Mouse (Mus musculus): ENCODE results near the gene Srprb. TPM values are rescaled to one million over a fixed set of nuclear protein-coding genes. Genes with fewer than 3 reads are reported as not detected.

The Srprb gene
- 75.5 and 93.1 TPM in 2 replicates for total RNA-seq (2012; rRNA removed)

DNA sequence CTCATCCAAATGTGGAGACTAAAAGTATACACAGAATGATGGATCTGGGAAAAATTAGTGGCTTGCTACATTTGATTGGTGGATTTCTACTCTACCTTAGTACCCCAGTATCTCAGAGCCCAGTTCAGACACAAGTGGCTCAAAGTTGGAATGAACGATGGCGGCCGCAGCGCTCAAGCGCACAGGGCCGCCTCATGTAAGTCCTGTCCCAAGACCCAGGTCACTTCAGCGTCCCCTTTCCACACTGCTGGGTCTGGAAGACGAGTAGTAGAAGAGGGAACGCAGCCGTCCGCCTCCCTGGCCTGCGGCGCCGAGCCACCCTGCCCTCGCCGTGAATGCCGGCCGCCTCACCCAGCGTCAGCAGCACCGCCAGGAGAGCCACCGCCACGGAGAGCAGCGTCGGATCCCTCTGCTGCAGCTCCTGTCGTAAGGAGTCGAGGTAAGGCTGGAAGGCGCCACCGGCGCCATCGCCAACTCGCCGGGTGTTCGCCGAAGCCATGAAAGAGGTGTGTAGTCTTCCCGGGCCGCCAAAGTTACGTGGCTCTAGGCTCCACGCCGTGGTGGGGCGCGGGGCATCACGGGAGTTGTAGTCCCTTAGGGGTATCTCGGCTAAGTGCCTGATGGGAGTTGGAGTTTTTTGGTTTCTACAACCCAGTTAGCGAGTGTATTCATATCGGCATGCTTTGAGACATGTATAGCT lies at the start of gene Srprb:
Gene Srprb, minus strand, starts transcription at position 577 of the 700 bp plus-strand sequence.
- peak within 1 kb of the TSS; percentile 73 to 92 for H3K4me3 ChIP-seq (ENCODE audit: insufficient read depth in 1 of 2, low read depth in 1 of 2, low read length in 2 of 2, poor library complexity in 1 of 2, severe bottlenecking in 1 of 2)
- TF ChIP-seq MAFK (IDR thresholded peaks at IDR 0.05; ENCODE audit: insufficient read depth, low read depth, low read length): no peak
- no peak for TF ChIP-seq CHD2 (IDR thresholded peaks at IDR 0.05; ENCODE audit: low read depth, low read length)
- TF ChIP-seq ZC3H11A (IDR thresholded peaks at IDR 0.05; ENCODE audit: borderline replicate concordance, low read depth, low read length): no peak
- TF ChIP-seq HCFC1 (IDR thresholded peaks at IDR 0.05; ENCODE audit: borderline replicate concordance, insufficient read depth, low read length): peak; percentile 99
- in situ Hi-C loops (cut with MboI; ENCODE audit: low sequenced_read_pairs in 2 of 2, unreplicated experiment in 2 of 2): no loop called here
- no peak within 1 kb of the TSS for H3K27ac ChIP-seq (ENCODE audit: insufficient read depth, low read depth, low read length, poor library complexity, severe bottlenecking)
- H3K4me1 ChIP-seq (ENCODE audit: control insufficient read depth in 2 of 2, insufficient read depth in 2 of 2, low read length in 2 of 2, poor library complexity in 1 of 2): no peaks in the 10 kb centered on the region
- H3K36me3 ChIP-seq (ENCODE audit: control insufficient read depth, insufficient read depth, low read length, poor library complexity, severe bottlenecking): peaks cover 14% of the 10 kb centered on the region
- peak; percentile 81 for DNase-seq (ENCODE audit: low read depth, low spot score)
- no peaks in the 10 kb centered on the region for H3K9me3 ChIP-seq (ENCODE audit: control insufficient read depth, insufficient read depth, low read depth, low read length)
- peak within 1 kb of the TSS; percentile 82 for H3K9ac ChIP-seq (ENCODE audit: insufficient read depth, low read depth, low read length, poor library complexity, severe bottlenecking)

DNA sequence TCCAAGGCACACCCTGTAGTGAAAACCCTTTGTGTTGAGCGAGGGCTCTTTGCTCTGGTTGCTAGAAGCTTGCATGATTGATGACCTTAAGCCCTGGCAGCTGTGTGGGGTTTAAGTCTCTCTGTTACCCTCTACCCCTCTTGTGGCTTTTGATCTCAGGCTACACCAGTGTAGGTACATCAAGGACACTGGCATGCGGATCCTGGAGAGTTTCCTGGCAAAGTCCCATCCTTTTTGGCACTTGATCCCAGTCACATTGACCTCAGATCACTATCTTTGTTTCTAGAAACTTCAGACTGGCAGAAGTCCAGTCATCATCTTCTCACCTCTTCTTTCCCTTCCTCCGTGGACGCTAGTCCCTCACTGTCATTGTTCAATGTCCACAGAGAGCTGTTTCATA lies 46.7 kb upstream of the Srprb start:
- no peak for DNase-seq (ENCODE audit: low read depth, low spot score)
- no peak overlapping the region for H3K4me3 ChIP-seq (ENCODE audit: insufficient read depth in 1 of 2, low read depth in 1 of 2, low read length in 2 of 2, poor library complexity in 1 of 2, severe bottlenecking in 1 of 2)
- no peak overlapping the region for H3K9ac ChIP-seq (ENCODE audit: insufficient read depth, low read depth, low read length, poor library complexity, severe bottlenecking)
- H3K27ac ChIP-seq (ENCODE audit: insufficient read depth, low read depth, low read length, poor library complexity, severe bottlenecking): no peak overlapping the region
- no peak for TF ChIP-seq MAFK (IDR thresholded peaks at IDR 0.05; ENCODE audit: insufficient read depth, low read depth, low read length)
- no peak for TF ChIP-seq ZC3H11A (IDR thresholded peaks at IDR 0.05; ENCODE audit: borderline replicate concordance, low read depth, low read length)
- TF ChIP-seq HCFC1 (IDR thresholded peaks at IDR 0.05; ENCODE audit: borderline replicate concordance, insufficient read depth, low read length): no peak
- TF ChIP-seq ZNF384 (IDR thresholded peaks at IDR 0.05; ENCODE audit: low read depth, low read length): no peak
- TF ChIP-seq CHD2 (IDR thresholded peaks at IDR 0.05; ENCODE audit: low read depth, low read length): no peak
- in situ Hi-C loops (cut with MboI; ENCODE audit: low sequenced_read_pairs in 2 of 2, unreplicated experiment in 2 of 2): no loop called here
- no peaks in the 10 kb centered on the region for H3K4me1 ChIP-seq (ENCODE audit: control insufficient read depth in 2 of 2, insufficient read depth in 2 of 2, low read length in 2 of 2, poor library complexity in 1 of 2)
- H3K36me3 ChIP-seq (ENCODE audit: control insufficient read depth, insufficient read depth, low read length, poor library complexity, severe bottlenecking): no peaks in the 10 kb centered on the region
- no peaks in the 10 kb centered on the region for H3K9me3 ChIP-seq (ENCODE audit: control insufficient read depth, insufficient read depth, low read depth, low read length)

DNA sequence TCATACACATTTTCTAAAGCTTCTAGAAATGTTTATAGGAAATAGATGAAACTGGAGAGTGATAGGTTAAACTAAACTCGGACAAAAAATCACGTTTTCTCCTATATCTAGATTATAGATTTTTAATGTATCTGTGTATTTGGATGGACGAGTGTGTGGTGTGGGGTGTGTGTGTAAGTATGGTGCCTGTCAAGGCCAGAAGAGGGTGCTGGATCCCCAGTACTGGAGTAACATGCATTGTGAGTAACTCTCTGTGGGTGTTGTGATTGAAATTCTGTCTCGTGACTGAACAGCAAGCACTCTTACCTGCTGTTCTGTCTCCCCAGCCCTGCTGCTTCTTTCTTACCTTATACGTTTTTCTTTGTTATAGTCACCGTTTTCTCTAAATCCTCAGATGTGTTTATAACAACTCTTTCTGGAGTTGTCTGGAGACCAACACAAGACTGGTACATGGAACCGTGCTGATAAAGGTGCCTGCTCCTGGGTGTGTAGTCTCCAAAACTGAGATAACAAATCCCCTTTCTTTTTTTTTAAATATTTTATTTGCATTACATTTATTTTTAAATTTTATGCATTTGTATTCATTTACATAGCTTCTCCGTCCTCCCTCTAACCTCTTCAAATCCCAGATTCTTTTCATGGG lies 44.7 kb upstream of the Srprb start:
- no peak overlapping the region for H3K9ac ChIP-seq (ENCODE audit: insufficient read depth, low read depth, low read length, poor library complexity, severe bottlenecking)
- no peaks in the 10 kb centered on the region for H3K9me3 ChIP-seq (ENCODE audit: control insufficient read depth, insufficient read depth, low read depth, low read length)
- TF ChIP-seq ZNF384 (IDR thresholded peaks at IDR 0.05; ENCODE audit: low read depth, low read length) (no peak), HCFC1 (IDR thresholded peaks at IDR 0.05; ENCODE audit: borderline replicate concordance, insufficient read depth, low read length) (no peak), MAFK (IDR thresholded peaks at IDR 0.05; ENCODE audit: insufficient read depth, low read depth, low read length) (no peak), CHD2 (IDR thresholded peaks at IDR 0.05; ENCODE audit: low read depth, low read length) (no peak), ZC3H11A (IDR thresholded peaks at IDR 0.05; ENCODE audit: borderline replicate concordance, low read depth, low read length) (no peak)
- no peak overlapping the region for H3K27ac ChIP-seq (ENCODE audit: insufficient read depth, low read depth, low read length, poor library complexity, severe bottlenecking)
- DNase-seq (ENCODE audit: low read depth, low spot score): no peak
- H3K4me3 ChIP-seq (ENCODE audit: insufficient read depth in 1 of 2, low read depth in 1 of 2, low read length in 2 of 2, poor library complexity in 1 of 2, severe bottlenecking in 1 of 2): no peak overlapping the region
- H3K36me3 ChIP-seq (ENCODE audit: control insufficient read depth, insufficient read depth, low read length, poor library complexity, severe bottlenecking): no peaks in the 10 kb centered on the region
- no peaks in the 10 kb centered on the region for H3K4me1 ChIP-seq (ENCODE audit: control insufficient read depth in 2 of 2, insufficient read depth in 2 of 2, low read length in 2 of 2, poor library complexity in 1 of 2)
- in situ Hi-C loops (cut with MboI; ENCODE audit: low sequenced_read_pairs in 2 of 2, unreplicated experiment in 2 of 2): no loop called here

DNA sequence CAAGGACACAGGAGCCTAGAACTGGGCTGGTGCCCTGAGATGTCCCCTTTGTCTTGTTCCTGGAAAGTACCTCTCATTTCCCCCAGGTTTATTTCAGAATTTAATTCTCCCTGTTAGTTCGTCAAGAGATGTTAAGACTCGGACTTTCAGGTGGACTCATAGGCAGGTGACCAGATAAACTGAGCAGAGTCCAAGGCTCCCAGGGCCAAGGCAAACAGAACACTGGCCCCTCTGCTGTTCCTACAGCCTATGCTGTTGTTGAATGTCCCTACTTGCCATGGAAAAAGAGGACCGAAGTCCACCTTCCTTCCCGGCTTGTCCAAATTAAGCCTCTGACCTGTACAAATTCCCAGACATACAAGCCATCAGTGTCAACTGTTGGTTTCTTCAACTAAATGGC lies 41.7 kb upstream of the Srprb start:
- H3K36me3 ChIP-seq (ENCODE audit: control insufficient read depth, insufficient read depth, low read length, poor library complexity, severe bottlenecking): no peaks in the 10 kb centered on the region
- H3K9me3 ChIP-seq (ENCODE audit: control insufficient read depth, insufficient read depth, low read depth, low read length): no peaks in the 10 kb centered on the region
- H3K9ac ChIP-seq (ENCODE audit: insufficient read depth, low read depth, low read length, poor library complexity, severe bottlenecking): no peak overlapping the region
- TF ChIP-seq HCFC1 (IDR thresholded peaks at IDR 0.05; ENCODE audit: borderline replicate concordance, insufficient read depth, low read length): no peak
- no peak for TF ChIP-seq ZNF384 (IDR thresholded peaks at IDR 0.05; ENCODE audit: low read depth, low read length)
- TF ChIP-seq CHD2 (IDR thresholded peaks at IDR 0.05; ENCODE audit: low read depth, low read length): no peak
- TF ChIP-seq MAFK (IDR thresholded peaks at IDR 0.05; ENCODE audit: insufficient read depth, low read depth, low read length): no peak
- no peak for TF ChIP-seq ZC3H11A (IDR thresholded peaks at IDR 0.05; ENCODE audit: borderline replicate concordance, low read depth, low read length)
- no peak overlapping the region for H3K27ac ChIP-seq (ENCODE audit: insufficient read depth, low read depth, low read length, poor library complexity, severe bottlenecking)
- no peak for DNase-seq (ENCODE audit: low read depth, low spot score)
- in situ Hi-C loops (cut with MboI; ENCODE audit: low sequenced_read_pairs in 2 of 2, unreplicated experiment in 2 of 2): no loop called here
- no peaks in the 10 kb centered on the region for H3K4me1 ChIP-seq (ENCODE audit: control insufficient read depth in 2 of 2, insufficient read depth in 2 of 2, low read length in 2 of 2, poor library complexity in 1 of 2)
- H3K4me3 ChIP-seq (ENCODE audit: insufficient read depth in 1 of 2, low read depth in 1 of 2, low read length in 2 of 2, poor library complexity in 1 of 2, severe bottlenecking in 1 of 2): no peak overlapping the region

All from ES-E14 (cell line).